Mouse (Mus musculus) hindbrain, embryonic 11.5 days (tissue): ENCODE measurements around the gene Rerg. TPM values are rescaled to one million over a fixed set of nuclear protein-coding genes. Genes with fewer than 3 reads are reported as not detected.

Experiments
- ATAC-seq: fragments of 200-750 bp; cut with Nextera tagmentation; 2 replicates; pipeline ENCODE4 v1.8.0; 2017; ENCODE audit warnings: mild to moderate bottlenecking, moderate TSS enrichment, moderate library complexity; ENCODE audit not compliant: low FRiP score
- DNase-seq: peaks from one replicate; pipeline ENCODE4 v3.0.0-alpha.2; 2015; ENCODE audit warnings: low spot score
- H3K27ac ChIP-seq: fragments of 300-500 bp; sonication (generic); 2 replicates; pipeline ENCODE4 v1.5.1; 2014; ENCODE audit warnings: mild to moderate bottlenecking, low read depth, low read length
- H3K27me3 ChIP-seq: fragments of 300-500 bp; sonication (generic); 2 replicates; pipeline ENCODE4 v1.6.1; 2014; ENCODE audit warnings: mild to moderate bottlenecking, low read length, moderate library complexity, mixed read lengths; ENCODE audit not compliant: control insufficient read depth, insufficient read depth
- H3K36me3 ChIP-seq: fragments of 300-500 bp; sonication (generic); 2 replicates; pipeline ENCODE4 v1.6.1; 2014; ENCODE audit warnings: mild to moderate bottlenecking, low read length, moderate library complexity, mixed read lengths; ENCODE audit not compliant: control insufficient read depth, insufficient read depth
- H3K4me1 ChIP-seq: fragments of 300-500 bp; sonication (generic); replicated peaks from 2 replicates; pipeline ENCODE4 v1.6.1; 2014; ENCODE audit warnings: low read length, mixed read lengths; ENCODE audit not compliant: control insufficient read depth, insufficient read depth
- H3K4me2 ChIP-seq: fragments of 300-500 bp; sonication (generic); replicated peaks from 2 replicates; pipeline ENCODE4 v1.6.1; 2014; ENCODE audit warnings: mild to moderate bottlenecking, low read depth, low read length
- H3K4me3 ChIP-seq: fragments of 300-500 bp; sonication (generic); 2 replicates; pipeline ENCODE4 v1.5.1; 2014; ENCODE audit warnings: low read depth, low read length
- H3K9ac ChIP-seq: fragments of 300-500 bp; sonication (generic); 2 replicates; pipeline ENCODE4 v1.6.1; 2014; ENCODE audit warnings: low read depth, low read length
- H3K9me3 ChIP-seq: fragments of 300-500 bp; sonication (generic); 2 replicates; pipeline ENCODE4 v1.6.1; 2016; ENCODE audit warnings: low read length; ENCODE audit not compliant: control insufficient read depth
- WGBS: fragments of 180-500 bp; shearing (Covaris S2); extraction: QIAGEN DNeasy Blood & Tissue Kit; methylation state at CpG from one replicate; pipeline ENCODE4 v1.1.7; 2014; 5-methylcytosine and 5-hydroxymethylcytosine counted together
- polyA plus RNA-seq: library from polyadenylated mRNA; unstranded; fragments of >200 nt; fragmentation: Nextera tagmentation; extraction: Ambion mirVana; gene quantifications from 2 replicates; pipeline ENCODE4 v1.2.1, GENCODE M21; 2014

The Rerg gene
- polyA plus RNA-seq, 1 experiment from 2014 or later, result 1.9 TPM

DNA sequence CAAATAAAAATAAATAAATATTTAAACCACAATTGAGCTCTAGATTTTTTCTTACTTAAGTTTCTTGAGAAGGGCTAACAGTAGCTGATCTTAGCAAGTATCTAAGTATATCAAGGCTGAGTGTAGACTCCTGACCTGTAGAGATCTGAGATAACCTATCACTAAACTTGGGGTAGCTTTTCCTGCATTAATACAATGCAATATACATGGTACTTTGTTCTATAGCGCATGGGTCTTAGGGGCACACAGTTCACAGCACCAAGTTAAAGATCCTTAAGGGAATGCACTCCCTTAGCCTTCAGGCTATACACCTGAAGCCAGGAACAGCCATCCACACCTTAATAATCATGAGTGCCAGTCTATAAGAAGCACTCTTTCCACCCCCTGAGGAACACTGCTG lies 38.5 kb downstream of the Rerg start:
- Histone ChIP-seq H3K9me3 (no peaks in the 10 kb centered on the region), H3K27me3 (no peaks in the 10 kb centered on the region), H3K4me2 (no peak overlapping the region), H3K4me3 (no peak overlapping the region), H3K9ac (no peak overlapping the region), H3K36me3 (no peaks in the 10 kb centered on the region), H3K27ac (no peak overlapping the region), H3K4me1 (no peaks in the 10 kb centered on the region; the same call in 1 of the 2 replicates)
- DNase-seq (no peak), ATAC-seq (no peak)
- 91% methylated on average over 1 of the region's 1 CpGs for WGBS

DNA sequence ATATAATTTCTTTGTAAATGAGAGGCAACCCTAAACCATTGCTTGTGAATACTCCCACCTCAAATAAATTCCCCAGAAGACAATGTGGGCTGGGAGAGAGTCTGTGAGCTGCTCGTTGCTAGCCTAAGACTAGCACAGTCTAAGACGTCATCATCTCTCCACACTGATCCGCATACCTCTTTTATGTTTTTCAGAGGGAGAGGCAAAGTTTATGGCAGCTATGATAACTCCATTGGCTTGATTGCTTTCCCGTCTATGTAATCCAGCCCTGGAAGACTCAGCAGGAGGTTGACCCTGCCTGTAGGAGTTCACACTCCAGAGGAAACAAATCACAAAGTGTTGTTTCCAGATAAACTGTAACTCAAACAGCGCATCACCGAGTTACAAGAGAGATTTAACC lies 38.9 kb downstream of the Rerg start:
- no peak for DNase-seq
- 54% methylated on average over 6 of the region's 6 CpGs for WGBS
- H3K4me3 ChIP-seq, result no peak overlapping the region

DNA sequence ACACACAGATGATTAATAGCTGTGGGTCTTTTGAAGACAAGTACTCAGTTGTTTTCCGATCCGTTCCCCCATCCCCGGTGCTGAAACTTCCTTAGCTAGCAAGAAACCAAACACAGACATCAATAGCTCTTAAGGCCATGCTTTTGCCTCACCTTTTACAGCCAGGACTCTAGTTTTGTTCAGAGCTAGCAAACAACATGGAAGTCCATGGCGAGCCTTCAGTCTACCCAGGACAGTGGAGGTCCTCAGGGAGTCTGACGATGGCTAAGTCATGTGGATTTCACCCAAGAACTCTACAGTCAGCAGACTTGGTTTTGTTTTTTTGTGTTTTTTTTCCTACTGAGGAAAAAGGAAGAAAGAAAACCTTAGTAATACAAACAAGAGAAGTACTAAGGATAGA lies 43.4 kb downstream of the Rerg start:
- no peaks in the 10 kb centered on the region for H3K9me3 ChIP-seq
- H3K9ac ChIP-seq, result no peak overlapping the region
- no peak for ATAC-seq
- no peaks in the 10 kb centered on the region for H3K27me3 ChIP-seq
- no peak overlapping the region for H3K4me3 ChIP-seq
- H3K4me2 ChIP-seq, result no peak overlapping the region
- no peak overlapping the region for H3K27ac ChIP-seq
- no peaks in the 10 kb centered on the region for H3K36me3 ChIP-seq
- DNase-seq, result peak; percentile 6
- 48% methylated on average over 5 of the region's 5 CpGs for WGBS
- peaks cover 3% of the 10 kb centered on the region; the same call in 1 of the 2 replicates for H3K4me1 ChIP-seq

More for the DNA sequence above, 38.9 kb downstream of the Rerg start:
- Histone ChIP-seq H3K4me1 (no peaks in the 10 kb centered on the region; the same call in 1 of the 2 replicates), H3K36me3 (no peaks in the 10 kb centered on the region), H3K27me3 (no peaks in the 10 kb centered on the region), H3K4me2 (no peak overlapping the region), H3K27ac (no peak overlapping the region), H3K9me3 (no peaks in the 10 kb centered on the region), H3K9ac (no peak overlapping the region)
- no peak for ATAC-seq

DNA sequence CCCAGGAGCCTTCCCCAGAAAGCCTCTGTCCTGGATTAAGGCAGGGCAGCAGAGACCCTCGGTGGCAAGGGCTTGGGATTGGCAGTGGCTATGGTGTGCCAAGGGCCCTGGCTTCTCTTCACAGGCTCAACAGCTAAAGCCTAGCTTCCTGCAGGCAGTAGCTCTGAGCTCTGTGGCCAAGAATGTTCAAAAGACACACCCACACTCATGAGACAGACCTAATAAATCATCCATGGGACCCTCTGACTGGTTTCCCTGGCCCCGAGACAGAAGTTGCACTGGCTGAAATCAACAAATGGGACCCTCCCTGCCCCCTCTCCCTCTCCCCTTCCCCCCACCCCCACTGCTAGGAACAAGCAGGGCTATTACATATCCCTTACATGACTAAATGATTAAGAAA lies 44.1 kb downstream of the Rerg start:
- Histone ChIP-seq H3K27me3 (no peaks in the 10 kb centered on the region), H3K9me3 (no peaks in the 10 kb centered on the region), H3K4me2 (no peak overlapping the region), H3K4me3 (no peak overlapping the region), H3K9ac (no peak overlapping the region), H3K36me3 (no peaks in the 10 kb centered on the region), H3K27ac (no peak overlapping the region), H3K4me1 (peaks cover 3% of the 10 kb centered on the region; the same call in 1 of the 2 replicates)
- DNase-seq (no peak), ATAC-seq (no peak)
- WGBS, result 53% methylated on average over 2 of the region's 2 CpGs

DNA sequence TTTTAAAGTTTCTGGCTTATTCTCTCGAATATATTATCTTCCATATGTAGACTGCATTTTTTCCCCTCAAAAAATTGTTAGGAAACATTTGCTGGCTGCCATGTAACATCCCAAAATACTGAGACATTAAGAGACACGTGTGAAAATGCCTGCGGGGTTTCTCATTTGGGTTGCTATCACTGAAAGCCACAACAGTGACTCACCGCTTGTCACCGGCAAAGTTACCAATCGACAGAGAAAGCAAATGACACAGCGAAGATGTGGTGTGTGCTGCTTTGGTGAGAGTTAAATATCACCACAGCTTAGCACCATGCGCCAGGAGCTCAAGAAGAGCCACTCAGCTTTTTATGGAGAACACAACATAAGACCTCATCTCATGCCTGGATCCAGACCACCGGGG lies 44.9 kb downstream of the Rerg start:
- no peaks in the 10 kb centered on the region for H3K9me3 ChIP-seq
- H3K4me2 ChIP-seq, result no peak overlapping the region
- H3K4me3 ChIP-seq, result no peak overlapping the region
- ATAC-seq (no peak), DNase-seq (no peak)
- H3K36me3 ChIP-seq, result no peaks in the 10 kb centered on the region
- H3K4me1 ChIP-seq, result peaks cover 3% of the 10 kb centered on the region; the same call in 1 of the 2 replicates
- no peak overlapping the region for H3K9ac ChIP-seq
- no peak overlapping the region for H3K27ac ChIP-seq
- 89% methylated on average over 9 of the region's 9 CpGs for WGBS
- no peaks in the 10 kb centered on the region for H3K27me3 ChIP-seq

DNA sequence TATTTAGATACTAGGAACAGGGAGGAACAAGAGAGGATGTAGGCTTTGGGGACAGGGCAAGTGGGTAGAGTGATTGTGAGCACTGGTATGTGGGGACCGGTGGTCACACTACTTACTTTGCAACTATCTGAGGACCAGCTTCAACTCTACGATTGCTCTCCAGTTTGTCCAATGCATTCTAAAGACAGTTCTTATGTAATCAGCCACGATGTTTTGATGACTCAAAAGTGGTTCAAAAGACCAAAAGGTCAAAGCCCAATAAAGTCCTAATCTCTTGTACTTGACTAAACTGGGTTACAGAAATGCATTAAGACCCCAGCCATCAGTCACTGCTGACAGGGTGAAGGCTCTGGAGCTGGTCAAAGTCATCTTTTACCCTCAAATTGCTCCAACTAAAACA lies 45.3 kb downstream of the Rerg start:
- ATAC-seq (no peak), DNase-seq (no peak)
- Histone ChIP-seq H3K4me3 (no peak overlapping the region), H3K4me1 (peaks cover 3% of the 10 kb centered on the region; the same call in 1 of the 2 replicates), H3K27me3 (no peaks in the 10 kb centered on the region), H3K9me3 (no peaks in the 10 kb centered on the region), H3K4me2 (no peak overlapping the region), H3K27ac (no peak overlapping the region), H3K9ac (no peak overlapping the region), H3K36me3 (no peaks in the 10 kb centered on the region)
- 78% methylated on average over 3 of the region's 3 CpGs for WGBS

DNA sequence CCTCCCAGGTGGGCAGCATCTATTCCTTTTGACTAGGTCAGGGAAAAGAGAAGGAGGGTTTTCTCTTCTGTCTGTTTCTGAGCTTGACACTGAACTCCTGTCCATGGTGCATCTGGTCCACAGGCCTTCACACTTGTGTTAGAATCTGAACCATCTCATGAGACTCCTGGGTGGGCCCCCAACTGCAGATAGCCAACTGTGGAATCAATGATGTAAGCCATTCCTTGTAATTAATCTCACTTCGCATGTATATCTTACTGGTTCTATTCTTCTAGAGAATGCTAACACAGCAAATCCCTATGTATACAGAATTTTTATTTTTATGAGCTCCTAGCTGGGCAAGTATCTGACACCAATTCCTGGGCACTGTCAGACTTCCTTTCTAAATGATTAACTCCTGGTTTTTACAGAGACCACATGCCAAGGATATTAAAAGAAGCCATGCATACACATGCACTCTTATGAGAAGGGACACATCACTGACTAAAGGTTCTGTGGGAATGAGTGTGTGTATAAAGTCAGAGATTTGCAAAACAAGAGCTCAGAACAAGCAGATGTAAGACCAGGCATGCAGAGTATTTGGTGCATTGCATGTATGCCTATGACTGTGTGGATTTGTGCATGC lies 53.3 kb downstream of the Rerg start:
- H3K4me3 ChIP-seq, result no peak overlapping the region
- no peak overlapping the region for H3K9ac ChIP-seq
- no peak overlapping the region for H3K4me2 ChIP-seq
- no peaks in the 10 kb centered on the region for H3K4me1 ChIP-seq
- no peaks in the 10 kb centered on the region for H3K9me3 ChIP-seq
- ATAC-seq, result no peak
- H3K27me3 ChIP-seq, result no peaks in the 10 kb centered on the region
- H3K27ac ChIP-seq, result no peak overlapping the region
- DNase-seq, result no peak
- 84% methylated on average over 1 of the region's 1 CpGs for WGBS
- H3K36me3 ChIP-seq, result no peaks in the 10 kb centered on the region

DNA sequence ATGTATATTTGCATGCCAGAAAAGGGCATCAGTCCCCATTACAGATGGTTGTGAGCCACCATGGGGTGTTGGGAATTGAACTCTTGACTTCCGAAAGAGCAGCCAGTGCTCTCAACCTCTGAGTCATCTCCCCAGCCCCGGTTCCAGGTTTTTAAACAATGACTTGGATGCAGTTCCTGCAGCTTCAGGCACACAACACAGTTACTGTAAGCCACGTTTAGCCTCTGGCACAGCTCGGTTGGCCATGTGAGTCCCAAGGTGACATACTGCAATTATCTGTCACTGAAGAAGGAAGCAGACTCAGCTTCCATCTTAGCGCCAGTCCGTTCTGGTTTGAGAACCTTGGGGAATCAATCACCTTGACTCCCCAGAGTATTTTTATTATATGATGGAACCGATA lies 55.4 kb downstream of the Rerg start:
- 82% methylated on average over 7 of the region's 7 CpGs for WGBS
- Histone ChIP-seq H3K9ac (no peak overlapping the region), H3K9me3 (no peaks in the 10 kb centered on the region), H3K27me3 (no peaks in the 10 kb centered on the region), H3K4me2 (no peak overlapping the region), H3K4me1 (no peaks in the 10 kb centered on the region), H3K36me3 (no peaks in the 10 kb centered on the region), H3K4me3 (no peak overlapping the region), H3K27ac (no peak overlapping the region)
- DNase-seq (no peak), ATAC-seq (no peak)

DNA sequence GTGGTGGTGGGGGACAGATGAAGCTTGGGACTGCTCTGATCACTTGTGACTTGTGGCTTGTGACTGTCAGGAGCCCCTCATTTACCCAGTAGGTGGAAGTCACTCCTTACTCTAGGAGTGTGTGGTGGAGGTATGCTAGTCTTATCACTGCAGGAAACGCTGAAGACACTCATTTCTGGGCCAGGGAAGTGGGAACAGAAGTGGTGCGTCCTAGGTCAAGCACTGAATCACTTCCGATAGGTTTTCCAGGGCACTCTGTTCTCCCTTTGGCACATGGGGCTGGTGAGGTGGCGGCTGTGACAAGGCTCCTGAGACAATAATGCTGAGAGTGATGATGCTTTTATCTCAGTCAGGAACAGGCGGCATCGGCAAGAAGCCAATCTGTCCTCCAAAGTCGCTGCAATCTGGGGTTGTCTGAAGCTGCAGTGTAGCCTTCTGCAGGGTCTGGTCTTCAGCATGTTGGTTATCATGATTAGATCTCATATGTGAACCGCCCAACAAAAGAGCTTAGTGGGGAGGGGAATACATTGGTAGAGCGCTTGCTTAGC lies 59.0 kb downstream of the Rerg start:
- Histone ChIP-seq H3K9ac (no peak overlapping the region), H3K9me3 (no peaks in the 10 kb centered on the region), H3K27me3 (no peaks in the 10 kb centered on the region), H3K4me1 (no peaks in the 10 kb centered on the region), H3K36me3 (no peaks in the 10 kb centered on the region), H3K4me3 (no peak overlapping the region), H3K4me2 (no peak overlapping the region), H3K27ac (no peak overlapping the region)
- WGBS, result 91% methylated on average over 9 of the region's 9 CpGs
- DNase-seq (no peak), ATAC-seq (no peak)
